Mouse (Mus musculus) adipose tissue, adult 10 weeks (tissue): ENCODE results near the gene Fbxl16. TPM values are rescaled to one million over a fixed set of nuclear protein-coding genes. Genes with fewer than 3 reads are reported as not detected.

Experiments used
- polyA plus RNA-seq: library from polyadenylated mRNA; stranded (reverse); fragments of 350-450 nt; fragmentation: Illumina TruSeq; extraction: RNeasy Lipid Tissue Mini Kit (QIAGEN cat#74804); gene quantifications from one replicate; pipeline ENCODE4 v1.2.3, GENCODE M21; 2014; ENCODE audit warnings: low read depth, low replicate concordance

Gene Fbxl16
- polyA plus RNA-seq = 0.35 TPM

GRCm38 (mm10) chr17:25808789-25809605 lies at the start of gene Fbxl16:
Fbxl16 (plus strand) TSS chr17:25809085.

GRCm38 (mm10) chr17:25773549-25774120 lies 35.2 kb upstream of the Fbxl16 start, which contains the start of gene Narfl:
Narfl (plus strand) TSS chr17:25773776.

GRCm38 (mm10) chr17:25785281-25785745 lies 23.6 kb upstream of the Fbxl16 start, which contains the start of gene Haghl:
Haghl (minus strand) TSS chr17:25785673.

GRCm38 (mm10) chr17:25786280-25786679 lies 22.6 kb upstream of the Fbxl16 start, which contains the start of gene Ccdc78:
Ccdc78 (plus strand) TSS chr17:25786580.

GRCm38 (mm10) chr17:25792615-25793014 lies 16.3 kb upstream of the Fbxl16 start, which contains the start of gene Fam173a:
Fam173a (minus strand) TSS chr17:25792901.

GRCm38 (mm10) chr17:25795609-25796092 lies 13.2 kb upstream of the Fbxl16 start, which contains the start of gene AC134908.4:
AC134908.4 (minus strand) TSS chr17:25795659.

GRCm38 (mm10) chr17:25796951-25797369 lies 11.9 kb upstream of the Fbxl16 start, which contains the start of gene Metrn:
Metrn (minus strand) TSS chr17:25797136.

GRCm38 (mm10) chr17:25823452-25823851 lies 14.6 kb downstream of the Fbxl16 start, which contains the start of gene Wdr24:
Wdr24 (plus strand) TSS chr17:25823627.

GRCm38 (mm10) chr17:25828712-25829557 lies 20.1 kb downstream of the Fbxl16 start, which contains the start of gene Jmjd8:
Jmjd8 (plus strand) TSS chr17:25828867.

GRCm38 (mm10) chr17:25833291-25833663 lies 24.4 kb downstream of the Fbxl16 start, which contains the start of gene Stub1:
Stub1 (minus strand) TSS chr17:25833404.

GRCm38 (mm10) chr17:25837076-25837410 lies 28.2 kb downstream of the Fbxl16 start, which contains the start of gene Rhbdl1:
Rhbdl1 (minus strand) TSS chr17:25837295.

GRCm38 (mm10) chr17:25841117-25841880 lies 32.4 kb downstream of the Fbxl16 start, which contains the start of gene Gm20683:
Gm20683 (minus strand) TSS chr17:25841763.

GRCm38 (mm10) chr17:25844396-25844901 lies 35.6 kb downstream of the Fbxl16 start, which contains the start of gene Rhot2:
Rhot2 (minus strand) TSS chr17:25844851.

GRCm38 (mm10) chr17:25860832-25861703 lies 52.2 kb downstream of the Fbxl16 start, which contains the start of gene Wdr90:
Wdr90 (minus strand) TSS chr17:25861501.

GRCm38 (mm10) chr17:25868601-25869191 lies 59.8 kb downstream of the Fbxl16 start, which contains the start of gene Mcrip2:
Mcrip2 (minus strand) TSS chr17:25868764.

